Mouse (Mus musculus) frontal cortex, postnatal 25 days (tissue): ENCODE data around the gene Mcm10.
"Not testable (repeated sequence)": the region's sequence is repeated elsewhere in the genome, so short reads cannot be mapped to it uniquely, and the experiment has no call there.

ENCODE experiments used
- DNase-seq, 2 experiments: peaks; one replicate each; pipeline ENCODE4 v3.0.0; 2022; ENCODE audit warnings: low spot score in 2 of 2

The Mcm10 gene

GRCm38 (mm10) chr2:4986798-4987197 lies 25.8 kb downstream of the Mcm10 start:
- no peak for DNase-seq

- DNase-seq = no peak
Observed at GRCm38 (mm10) chr2:4985000-4985399, 27.6 kb downstream of the Mcm10 start.

- no peak for DNase-seq
Observed at GRCm38 (mm10) chr2:4983987-4984386, 28.6 kb downstream of the Mcm10 start.

- DNase-seq = no peak
Observed at GRCm38 (mm10) chr2:4978091-4978490, 34.5 kb downstream of the Mcm10 start.

- DNase-seq = peak in 1 of 2 experiments; percentile 8
Observed at GRCm38 (mm10) chr2:4975807-4976206, 36.8 kb downstream of the Mcm10 start, which contains the start of gene Ucma. Gene Ucma (plus strand): TSS chr2:4976122.

- no peak for DNase-seq
Observed at GRCm38 (mm10) chr2:4969083-4969482, 43.5 kb downstream of the Mcm10 start.

- no peak for DNase-seq
Observed at GRCm38 (mm10) chr2:4967806-4968205, 44.8 kb downstream of the Mcm10 start.

- DNase-seq = no peak
Observed at GRCm38 (mm10) chr2:4958039-4958438, 54.6 kb downstream of the Mcm10 start.

GRCm38 (mm10) chr2:4954216-4954760 lies 58.3 kb downstream of the Mcm10 start:
- no peak for DNase-seq

- no peak for DNase-seq
Observed at GRCm38 (mm10) chr2:4950986-4951385, 61.6 kb downstream of the Mcm10 start.

- DNase-seq = not testable (repeated sequence)
Observed at GRCm38 (mm10) chr2:4949691-4950090, 62.9 kb downstream of the Mcm10 start.

- DNase-seq = no peak
Observed at GRCm38 (mm10) chr2:4940861-4941260, 71.7 kb downstream of the Mcm10 start.
